Mouse (Mus musculus) natural killer cell, adult 2 months (primary cell): ENCODE results near the gene Adpgk.
"Not testable (repeated sequence)": the region's sequence is repeated elsewhere in the genome, so short reads cannot be mapped to it uniquely, and the experiment has no call there.

Experiments used
- DNase-seq, 2 experiments: peaks; one replicate each; pipeline ENCODE4 v3.0.0; 2022; ENCODE audit warnings: low spot score in 2 of 2

Adpgk gene

GRCm38 (mm10) chr9:59289529-59290115, 1.7 kb upstream of the Adpgk start:
- no peak for DNase-seq

DNA sequence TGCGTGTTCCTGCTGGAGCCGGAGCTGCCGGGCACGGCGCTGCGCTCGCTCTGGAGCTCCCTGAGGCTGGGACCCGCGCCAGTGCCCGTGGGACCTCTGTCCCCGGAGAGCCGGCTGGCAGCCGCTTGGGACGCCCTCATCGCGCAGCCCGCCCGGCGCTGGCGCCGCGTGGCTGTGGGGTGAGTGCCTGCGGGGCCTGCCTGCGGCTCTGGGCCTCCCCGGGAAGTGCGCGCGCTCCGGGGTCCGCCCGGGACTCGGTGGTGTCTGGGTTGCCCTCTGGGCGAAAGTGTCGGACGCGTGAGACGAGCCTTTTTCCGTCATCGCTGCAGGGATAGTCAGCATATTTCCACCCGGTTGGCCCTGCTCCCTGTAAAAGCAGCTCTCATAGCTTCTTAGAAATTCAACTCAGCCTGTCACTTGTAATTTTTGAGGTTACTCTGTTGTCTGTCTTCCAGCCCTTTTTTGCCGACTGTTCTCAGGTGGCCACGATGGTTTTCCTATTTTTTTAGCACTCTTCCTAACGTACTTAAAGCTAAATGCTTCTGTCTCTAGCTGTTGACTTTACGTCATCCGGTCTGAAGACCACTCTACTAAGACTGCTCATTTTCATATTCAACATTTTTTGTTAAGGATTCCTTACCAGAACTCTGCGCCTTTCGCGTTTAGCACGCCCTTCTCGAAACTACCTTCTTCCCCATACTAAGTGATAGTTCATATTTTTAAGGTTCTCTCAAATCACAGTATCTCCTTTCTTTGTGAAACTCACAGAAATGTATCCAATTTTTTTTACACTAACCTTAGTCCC, 532 bp downstream of the Adpgk start:
- no peak for DNase-seq

GRCm38 (mm10) chr9:59292493-59292875, 1.1 kb downstream of the Adpgk start:
- no peak for DNase-seq

GRCm38 (mm10) chr9:59296419-59296818, 5.1 kb downstream of the Adpgk start:
- DNase-seq = no peak

DNA sequence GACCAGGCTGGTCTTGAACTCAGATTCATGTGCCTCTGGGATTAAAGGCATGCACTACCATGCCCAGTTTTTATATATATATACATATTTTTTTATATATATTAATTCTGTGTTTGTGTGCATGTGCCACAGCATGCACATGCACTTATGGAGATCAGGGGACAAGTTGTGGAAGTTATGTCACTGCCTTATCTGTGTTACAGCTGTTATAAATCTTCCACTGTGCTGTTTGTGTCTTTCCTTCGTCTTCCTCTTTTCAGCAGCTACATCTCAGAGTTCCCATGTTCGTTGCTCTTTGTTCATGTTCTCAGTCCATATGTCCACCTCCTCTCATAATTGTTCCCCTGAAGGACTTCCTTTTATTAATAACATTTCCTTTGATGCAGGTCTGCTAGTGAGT, 16.5 kb downstream of the Adpgk start:
- no peak for DNase-seq

- no peak for DNase-seq
Observed at GRCm38 (mm10) chr9:59310582-59311283, 19.4 kb downstream of the Adpgk start.

- DNase-seq = no peak
Observed at GRCm38 (mm10) chr9:59311284-59311670, 19.9 kb downstream of the Adpgk start.

DNA sequence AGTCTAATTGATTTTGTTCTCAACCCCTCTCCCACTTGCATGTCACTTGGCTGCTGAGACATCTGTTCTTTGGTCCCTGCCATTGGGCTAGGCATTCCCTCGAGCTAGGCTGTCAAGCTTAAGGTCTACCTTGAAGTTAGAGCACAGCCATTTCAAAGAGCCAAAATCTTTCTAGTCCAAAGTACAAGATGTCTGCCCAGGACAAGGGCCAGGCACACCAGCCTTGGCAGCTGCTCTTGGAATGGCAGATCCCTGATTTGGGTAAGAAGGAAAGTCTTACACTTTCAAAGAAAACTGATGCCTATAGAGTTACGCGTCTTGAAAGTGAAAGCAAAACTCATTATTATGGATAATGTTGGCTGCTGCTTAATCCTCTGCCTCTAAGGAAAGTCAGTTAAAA, 24.8 kb downstream of the Adpgk start:
- no peak for DNase-seq

- no peak for DNase-seq
Observed at GRCm38 (mm10) chr9:59324351-59324750, 33.0 kb downstream of the Adpgk start.

GRCm38 (mm10) chr9:59330055-59330454, 38.7 kb downstream of the Adpgk start:
- no peak for DNase-seq

DNA sequence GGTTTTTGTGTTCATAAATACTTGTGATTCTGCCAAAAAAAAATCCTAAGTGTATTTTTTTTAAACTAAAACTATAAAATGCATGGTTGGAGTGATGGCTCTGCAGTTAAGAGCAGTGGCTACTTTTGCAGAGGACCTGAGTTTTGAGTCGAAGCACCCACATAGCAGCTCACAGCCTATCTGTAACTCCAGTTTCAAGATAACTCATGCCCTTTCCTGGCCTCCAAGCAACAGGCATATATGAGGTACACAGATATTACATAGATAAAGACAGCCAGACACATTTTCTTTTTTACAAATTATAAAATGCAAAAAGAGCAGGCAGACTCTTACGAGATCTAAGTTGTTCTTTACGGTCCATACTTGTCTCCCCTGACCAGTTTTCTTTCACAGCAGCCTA, 45.2 kb downstream of the Adpgk start:
- DNase-seq = no peak

DNA sequence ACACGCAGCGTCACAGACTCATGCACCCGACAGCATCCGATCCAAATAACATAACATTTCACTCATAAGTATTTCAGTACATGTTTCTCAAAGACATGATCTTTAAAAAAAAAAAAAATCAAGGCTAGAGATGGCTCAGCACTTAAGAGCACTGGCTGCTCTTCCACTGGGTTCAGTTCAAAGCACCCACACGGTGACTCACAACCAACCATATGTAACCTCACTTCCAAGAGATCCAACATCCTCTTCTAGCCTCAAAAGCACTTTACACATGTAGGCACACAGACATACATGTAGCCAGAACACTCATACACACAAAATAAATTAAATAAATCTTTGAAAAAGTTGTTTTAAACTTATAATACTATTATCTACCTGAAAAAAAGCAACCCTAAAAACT, 46.5 kb downstream of the Adpgk start:
- DNase-seq = no peak

GRCm38 (mm10) chr9:59338411-59338810, 47.1 kb downstream of the Adpgk start:
- no peak for DNase-seq

DNA sequence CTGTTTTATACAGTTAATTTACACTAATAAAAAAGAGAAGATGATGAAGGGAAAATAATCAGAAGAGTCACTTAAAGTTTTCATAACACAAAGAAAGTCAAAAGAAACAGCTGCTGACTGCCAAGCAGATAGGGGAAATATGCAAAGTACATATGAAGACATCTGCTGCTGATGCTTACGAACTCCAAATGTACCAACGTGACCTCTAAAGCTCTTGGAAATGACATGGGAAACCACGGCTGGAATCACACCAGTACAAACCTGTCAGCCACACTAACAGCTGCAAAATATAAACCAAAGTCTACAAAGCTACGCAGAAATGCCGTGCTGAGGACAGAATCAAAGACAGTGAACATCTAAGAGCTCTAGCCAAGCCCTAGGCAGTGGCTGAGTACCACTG, 47.7 kb downstream of the Adpgk start:
- DNase-seq = no peak

DNA sequence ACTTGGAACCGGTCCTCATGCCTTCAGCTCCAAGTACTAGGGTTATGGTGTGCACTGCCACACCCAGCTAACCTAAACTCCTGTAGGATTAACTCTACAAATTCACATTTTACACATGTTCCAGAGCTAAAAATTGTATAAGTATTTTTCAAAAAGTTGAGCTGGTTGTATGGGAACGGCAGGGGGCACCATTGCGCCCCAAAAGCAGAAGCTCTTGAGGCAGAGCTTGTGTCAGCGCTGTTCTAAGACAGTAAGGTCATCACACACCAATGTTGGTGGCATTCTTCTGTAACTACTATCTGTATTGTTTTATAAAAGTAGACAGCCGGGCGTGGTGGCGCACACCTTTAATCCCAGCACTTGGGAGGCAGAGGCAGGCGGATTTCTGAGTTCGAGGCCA, 48.6 kb downstream of the Adpgk start:
- DNase-seq = peak in 1 of 2 experiments; percentile 25

DNA sequence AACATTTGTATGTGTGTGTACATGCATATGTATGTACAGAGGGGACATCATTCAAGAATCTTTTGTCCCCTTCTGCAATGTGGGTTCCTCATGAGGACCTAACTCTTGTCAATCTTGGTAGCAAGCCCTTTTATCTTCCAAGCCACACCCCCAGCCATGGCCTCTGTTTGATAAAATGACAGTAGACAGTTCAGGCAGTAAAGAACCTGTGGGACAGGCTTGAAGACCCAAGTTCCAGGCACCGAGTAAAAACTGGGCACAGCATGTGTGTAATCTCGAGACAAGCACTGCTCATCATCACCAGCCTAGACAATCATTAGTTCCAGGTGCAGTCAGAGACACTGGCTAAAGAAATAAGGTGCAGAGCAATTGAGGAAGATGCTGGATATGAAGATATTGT, 54.8 kb downstream of the Adpgk start:
- no peak for DNase-seq

DNA sequence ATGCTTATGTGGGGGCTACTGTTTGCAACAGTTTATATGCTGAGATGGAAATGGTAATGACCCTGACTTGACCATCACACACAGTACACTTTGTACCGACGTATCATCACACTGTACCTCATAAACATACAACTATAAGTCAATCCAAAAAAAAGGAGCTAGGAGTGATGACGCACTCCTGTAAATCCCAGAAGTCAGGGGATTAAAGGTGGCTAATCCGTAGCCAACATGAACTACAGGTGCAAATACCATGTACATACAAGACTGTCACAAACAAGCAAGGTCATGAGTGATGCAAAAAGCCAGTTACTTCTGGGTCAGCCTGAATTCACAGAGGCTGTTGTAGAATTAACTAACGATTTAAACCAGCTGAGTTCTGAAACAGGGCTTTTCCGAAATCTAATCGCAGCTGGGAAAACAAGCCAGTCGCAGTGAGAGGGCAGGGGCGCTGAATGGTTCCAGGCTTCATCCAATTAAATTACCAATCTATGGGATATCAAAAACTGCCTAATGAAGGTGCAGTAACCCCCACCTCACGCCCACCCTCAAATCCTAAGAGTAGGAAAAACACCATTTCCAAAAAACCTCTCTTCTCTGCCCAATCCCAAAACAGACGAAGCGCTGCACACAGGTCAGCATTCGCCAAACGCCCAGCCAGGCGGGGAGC, 61.4 kb downstream of the Adpgk start:
- no peak for DNase-seq

DNA sequence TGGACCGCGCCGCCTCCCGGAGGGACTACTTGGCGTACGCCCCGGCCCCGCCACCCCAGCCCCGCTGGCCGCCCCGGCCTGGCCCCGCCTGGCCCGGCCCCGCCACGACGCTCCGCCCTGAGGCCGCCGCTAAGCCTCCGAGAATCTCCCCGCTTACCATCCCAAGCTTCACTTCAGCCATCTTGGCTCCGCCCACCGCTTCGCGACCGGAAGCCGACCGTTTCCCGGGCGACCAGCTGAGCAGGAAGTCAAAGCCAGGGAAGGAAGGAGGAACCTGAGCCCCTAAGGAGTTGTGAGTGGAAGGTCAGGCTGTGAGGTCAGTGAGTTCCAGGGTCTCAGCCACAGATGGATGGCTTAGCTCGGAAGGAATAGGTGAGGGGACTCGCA, 61.9 kb downstream of the Adpgk start, which contains the start of gene Bbs4:
Gene Bbs4, minus strand, starts transcription at position 256 of the 387 bp plus-strand sequence.
- DNase-seq = peak; percentile 76 to 81

- not testable (repeated sequence) for DNase-seq
Observed at GRCm38 (mm10) chr9:59358041-59358440, 66.7 kb downstream of the Adpgk start.

- DNase-seq = not testable (repeated sequence)
Observed at GRCm38 (mm10) chr9:59360487-59360886, 69.1 kb downstream of the Adpgk start.

- DNase-seq = no peak
Observed at GRCm38 (mm10) chr9:59369220-59369619, 77.9 kb downstream of the Adpgk start.

DNA sequence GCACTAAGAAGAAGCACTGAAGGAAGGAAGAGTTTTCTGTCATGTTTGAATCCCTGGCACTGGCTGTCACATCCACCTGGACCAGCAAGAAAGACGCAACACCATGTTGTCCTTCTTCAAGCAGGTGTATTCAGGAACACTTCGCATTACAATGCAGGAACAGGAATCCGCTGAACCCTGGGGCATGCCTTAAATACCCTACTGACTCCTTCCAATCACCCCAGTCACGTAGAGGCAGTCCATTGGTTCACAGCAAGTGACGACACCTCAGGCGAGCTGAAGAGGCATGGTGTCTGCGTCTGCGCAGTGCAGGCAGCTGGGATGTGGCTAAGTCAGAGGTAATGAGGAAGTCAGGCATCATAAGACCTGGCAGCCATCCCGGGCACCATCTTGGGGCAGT, 78.3 kb downstream of the Adpgk start:
- DNase-seq = no peak
